Mouse (Mus musculus) spleen, postnatal 36 days (tissue): Measurements from ENCODE around the gene Gm42674.

Experiments used
- DNase-seq, 2 experiments: peaks; one replicate each; pipeline ENCODE4 v3.0.0; 2022; ENCODE audit warnings: low spot score in 2 of 2, mixed read lengths in 1 of 2

Gene Gm42674

DNA sequence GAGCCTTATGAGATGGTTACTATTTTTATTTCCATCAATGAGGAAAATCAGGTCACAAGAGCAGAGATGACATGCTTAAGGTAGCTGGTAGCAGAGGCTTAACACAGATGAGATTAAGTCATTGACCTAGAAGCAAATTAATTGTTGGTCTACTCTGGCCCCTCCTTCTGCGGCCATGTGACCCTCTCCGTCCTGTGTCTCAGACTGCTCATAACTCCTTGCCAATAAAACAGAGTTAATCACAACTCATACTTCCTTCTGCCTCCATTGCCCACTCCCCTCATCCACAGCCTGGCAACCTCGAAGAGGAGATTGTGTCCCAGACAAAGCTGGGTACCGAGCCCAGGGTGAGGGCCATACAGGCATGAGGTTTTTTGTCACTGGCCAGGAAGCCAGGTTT is 3.5 kb upstream of the Gm42674 start:
- no peak for DNase-seq

DNA sequence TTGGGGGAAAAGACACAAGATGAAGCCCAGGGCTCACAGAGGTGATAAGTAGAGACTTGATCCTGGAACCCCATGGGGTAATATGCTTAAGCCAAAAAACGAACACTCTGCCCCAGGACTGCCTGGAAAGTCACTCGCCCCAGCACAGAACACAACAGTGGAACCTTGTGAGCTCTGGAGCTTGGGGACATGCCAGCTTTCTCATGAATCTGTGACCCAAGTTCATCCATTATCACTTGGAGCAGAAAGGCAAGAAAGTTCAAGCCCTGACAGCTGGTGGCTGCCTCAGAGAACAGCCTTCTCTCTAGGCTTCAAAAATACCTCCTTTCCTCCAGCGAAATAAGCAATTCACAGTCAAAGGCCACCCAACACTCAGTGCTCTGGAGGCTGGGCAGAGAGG is 2.3 kb upstream of the Gm42674 start:
- no peak for DNase-seq

DNA sequence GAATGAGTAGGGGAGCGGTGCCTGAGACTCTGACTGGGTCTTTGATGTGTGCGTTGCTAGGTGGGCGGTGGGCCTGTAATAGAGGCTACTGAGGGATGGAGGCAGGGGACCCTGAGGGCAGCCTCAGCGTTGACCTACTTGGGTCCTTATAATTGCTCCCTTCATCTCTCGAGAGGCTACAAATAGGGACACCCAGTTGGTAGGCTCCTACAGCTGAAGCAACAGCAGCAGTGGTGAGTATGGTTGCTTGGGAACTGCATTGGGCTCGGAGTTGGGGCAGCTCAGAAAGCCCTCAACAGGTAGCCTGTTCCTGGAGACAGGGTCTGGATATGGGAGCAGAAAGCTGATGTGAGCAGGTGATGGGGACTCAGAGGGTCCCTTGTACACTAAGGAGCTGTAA is 1.7 kb upstream of the Gm42674 start:
- no peak for DNase-seq

DNA sequence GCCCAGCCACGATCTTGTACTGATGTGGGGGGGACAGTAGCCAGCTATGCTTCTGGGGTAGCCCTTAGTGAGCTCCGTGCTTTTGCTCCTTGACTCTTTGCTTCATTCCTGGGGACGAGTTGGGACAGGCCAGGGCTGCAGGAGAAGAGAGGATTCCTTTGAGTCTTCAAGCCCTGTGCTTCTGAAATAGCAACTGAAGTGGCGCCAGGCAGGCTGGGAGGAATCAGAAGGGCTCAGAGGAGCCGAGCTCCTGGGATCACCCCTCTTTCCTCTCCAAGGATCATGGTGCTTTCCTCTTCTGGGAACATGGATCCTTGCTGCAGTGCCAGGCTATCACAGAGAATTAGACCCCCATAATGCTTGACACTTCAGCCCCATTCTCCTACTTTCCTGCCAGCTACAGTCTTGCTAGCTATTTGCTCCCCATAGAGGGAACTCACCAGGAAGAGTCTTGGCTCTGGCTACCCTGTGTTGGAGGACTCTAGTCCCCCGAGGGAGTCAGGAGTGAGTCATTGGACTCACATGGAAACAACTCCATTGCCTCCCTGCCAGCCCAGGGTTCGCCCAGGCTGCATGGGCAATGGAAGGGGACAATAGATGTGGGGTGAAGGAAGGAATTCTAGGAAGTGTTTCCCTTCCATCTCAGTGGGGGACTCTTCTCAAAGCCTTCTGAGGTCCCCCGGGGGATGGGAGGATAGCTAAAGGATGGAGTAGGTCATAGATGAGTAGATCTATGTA is 1.1 kb upstream of the Gm42674 start:
- DNase-seq, result no peak

DNA sequence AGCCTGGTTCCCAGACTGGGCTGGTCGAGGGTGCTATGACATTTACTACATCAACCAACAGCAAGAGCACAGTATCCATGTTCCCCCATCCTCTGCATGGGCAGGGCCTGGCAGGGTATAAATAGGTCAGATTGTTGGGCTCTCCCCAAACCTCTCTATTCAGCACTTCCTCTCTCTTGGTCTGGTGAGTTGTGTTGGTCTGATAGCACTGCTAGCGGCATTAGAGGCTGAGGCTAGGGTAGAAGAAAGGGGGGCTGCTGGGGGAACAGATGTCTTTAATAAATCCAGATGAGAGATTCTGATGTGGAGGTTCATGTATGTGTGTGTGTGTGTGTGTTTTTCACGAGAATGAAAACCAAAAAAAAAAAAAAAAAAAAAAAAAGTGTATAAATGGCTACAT is 1.9 kb downstream of the Gm42674 start, which contains the start of gene S100a4:
S100a4 (plus strand) TSS at position 149 of the 400 bp plus-strand sequence.
- DNase-seq, result peak; percentile 54 to 60

- peak; percentile 32 to 48 for DNase-seq
Measured at GRCm38 (mm10) chr3:90604416-90604815, 2.7 kb downstream of the Gm42674 start.

DNA sequence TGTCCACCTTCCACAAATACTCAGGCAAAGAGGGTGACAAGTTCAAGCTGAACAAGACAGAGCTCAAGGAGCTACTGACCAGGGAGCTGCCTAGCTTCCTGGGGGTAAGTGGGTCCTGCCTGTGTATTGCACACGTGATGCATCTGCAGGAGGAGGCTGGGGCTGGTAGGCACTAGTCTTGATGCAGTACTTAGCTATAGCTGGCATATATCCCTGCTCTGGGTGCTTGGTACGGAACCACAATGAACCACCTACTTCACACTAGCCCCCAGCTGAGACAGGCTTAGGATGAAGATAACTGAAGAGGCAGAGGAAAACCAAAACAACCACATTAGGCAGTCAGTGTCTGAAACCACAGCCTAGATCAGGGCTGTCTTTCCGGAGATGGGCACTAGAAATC is 3.3 kb downstream of the Gm42674 start:
- DNase-seq, result no peak

GRCm38 (mm10) chr3:90605736-90606135 is 4.0 kb downstream of the Gm42674 start:
- DNase-seq, result no peak

DNA sequence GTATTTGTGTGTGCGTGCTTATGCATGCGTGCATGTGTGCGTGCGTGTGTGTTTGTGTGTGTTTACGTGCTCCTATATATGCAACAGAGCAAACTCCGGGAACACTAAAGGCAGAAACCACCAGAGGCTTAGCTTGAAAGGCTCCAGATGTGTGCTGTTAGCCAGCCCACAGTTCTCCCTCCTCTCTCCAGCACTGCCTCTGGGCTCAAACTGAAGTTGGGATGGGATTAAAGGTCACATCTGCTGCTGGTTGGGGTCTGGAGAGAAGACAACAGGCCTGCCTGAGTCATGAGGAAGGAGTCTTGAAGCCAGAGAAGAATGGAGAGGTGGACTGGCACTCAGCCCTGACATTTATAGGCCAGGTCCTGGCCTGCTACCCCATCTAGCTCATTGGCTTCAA is 4.5 kb downstream of the Gm42674 start:
- no peak for DNase-seq

GRCm38 (mm10) chr3:90607361-90607760 is 5.7 kb downstream of the Gm42674 start:
- DNase-seq, result no peak

GRCm38 (mm10) chr3:90608223-90608622 is 6.5 kb downstream of the Gm42674 start, which contains the start of gene S100a5:
Gene S100a5, plus strand, starts transcription at chr3:90608523.
- no peak for DNase-seq

GRCm38 (mm10) chr3:90609102-90609501 is 7.4 kb downstream of the Gm42674 start:
- no peak for DNase-seq

DNA sequence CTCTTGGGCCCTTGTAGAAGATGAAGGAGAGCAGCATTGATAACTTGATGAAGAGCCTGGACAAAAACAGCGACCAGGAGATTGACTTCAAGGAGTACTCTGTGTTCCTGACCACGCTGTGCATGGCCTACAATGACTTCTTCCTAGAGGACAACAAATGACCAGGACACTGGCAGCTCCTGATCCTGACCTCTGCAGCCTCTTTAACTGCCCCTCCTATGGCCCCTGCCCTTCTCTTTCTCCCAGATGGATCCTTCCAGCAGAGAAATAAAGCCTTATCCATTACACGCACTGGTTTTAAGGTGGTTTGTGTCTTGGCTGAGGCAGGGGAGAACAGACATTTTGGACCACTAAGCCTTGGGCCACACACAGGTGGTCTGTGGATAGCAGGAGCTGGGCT is 9.8 kb downstream of the Gm42674 start:
- no peak for DNase-seq

DNA sequence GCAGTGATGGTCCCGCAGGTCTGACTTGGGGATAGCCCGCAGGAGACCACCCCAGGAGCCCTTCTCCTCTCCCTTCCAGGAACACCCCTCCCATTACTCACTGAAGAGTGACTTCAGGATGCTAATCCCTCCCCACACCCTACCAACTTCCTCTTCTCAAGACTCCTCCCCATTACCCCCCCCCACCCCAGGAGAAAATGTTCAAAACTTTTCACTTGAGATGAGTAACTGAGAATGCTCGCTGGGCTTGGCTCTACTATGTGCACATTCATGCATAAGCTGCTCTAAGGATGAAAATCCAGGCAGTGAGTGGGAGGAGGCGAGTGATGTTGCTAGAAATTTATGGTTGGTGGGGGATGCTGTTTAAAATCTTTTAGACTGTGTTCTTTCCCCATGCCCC is 10.4 kb downstream of the Gm42674 start:
- DNase-seq, result peak; percentile 26 to 51

GRCm38 (mm10) chr3:90612728-90613291 is 11.1 kb downstream of the Gm42674 start, which contains the start of gene S100a6:
Gene S100a6, plus strand, starts transcription at chr3:90612882.
- DNase-seq, result peak; percentile 82 to 86

- DNase-seq, result peak in 1 of 2 experiments; percentile 24
Measured at GRCm38 (mm10) chr3:90613461-90614147, 11.9 kb downstream of the Gm42674 start.

DNA sequence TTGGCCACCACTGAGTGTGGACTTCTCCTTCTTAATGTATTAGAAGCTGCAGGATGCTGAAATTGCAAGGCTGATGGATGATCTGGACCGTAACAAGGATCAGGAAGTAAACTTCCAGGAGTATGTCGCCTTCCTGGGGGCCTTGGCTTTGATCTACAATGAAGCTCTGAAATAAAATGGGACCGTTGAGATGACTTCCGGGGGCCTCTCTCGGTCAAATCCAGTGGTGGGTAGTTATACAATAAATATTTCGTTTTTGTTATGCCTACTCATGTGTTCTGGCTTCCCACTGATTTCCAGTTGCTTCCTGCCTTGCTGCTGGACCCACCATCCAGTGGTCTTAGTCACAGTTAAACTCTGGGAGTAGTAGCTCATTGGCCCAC is 12.4 kb downstream of the Gm42674 start:
- DNase-seq, result no peak

- DNase-seq, result no peak
Measured at GRCm38 (mm10) chr3:90614611-90615251, 13.0 kb downstream of the Gm42674 start.

- peak; percentile 70 to 79 for DNase-seq
Measured at GRCm38 (mm10) chr3:90615415-90615814, 13.7 kb downstream of the Gm42674 start.

DNA sequence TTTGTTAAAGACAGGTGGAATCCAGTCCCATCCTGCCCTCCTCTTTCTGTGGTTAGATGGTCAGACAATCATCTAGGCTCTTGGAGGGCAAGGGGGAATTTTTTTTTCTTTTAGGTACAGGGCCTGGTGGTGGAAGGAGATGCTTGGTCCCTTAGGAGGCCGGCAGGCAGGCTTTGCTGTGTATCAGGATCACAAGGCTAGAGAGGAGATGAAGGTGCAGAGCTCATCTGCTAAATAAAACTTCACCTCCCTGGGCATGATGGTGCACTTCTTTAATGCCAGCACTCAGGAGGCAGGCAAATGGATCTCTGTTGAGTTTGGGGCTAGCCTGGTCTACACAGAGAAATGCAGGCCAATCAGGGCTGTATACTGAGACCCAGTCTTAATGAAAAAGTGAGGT is 14.2 kb downstream of the Gm42674 start:
- DNase-seq, result no peak

DNA sequence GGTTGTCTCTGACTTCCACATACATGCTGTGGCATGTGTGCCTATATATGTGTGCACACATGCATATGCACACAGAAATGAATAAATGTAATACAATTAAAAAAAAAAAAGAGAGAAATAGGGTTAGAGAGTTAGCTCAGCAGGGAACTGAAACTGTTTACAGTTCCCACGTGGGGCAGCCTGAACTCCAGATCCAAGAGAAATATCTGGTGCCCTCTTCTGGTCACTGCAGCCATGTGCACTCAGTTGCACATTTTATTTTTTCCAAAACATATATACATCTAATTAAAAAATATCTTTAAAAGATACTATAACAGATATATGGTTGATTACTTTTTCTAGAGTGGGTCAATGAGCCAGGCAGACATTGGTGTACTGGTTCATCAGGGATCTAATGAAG is 15.9 kb downstream of the Gm42674 start:
- no peak for DNase-seq

- DNase-seq, result no peak
Measured at GRCm38 (mm10) chr3:90621552-90621951, 19.8 kb downstream of the Gm42674 start.
